Mouse (Mus musculus) thymus, adult 2 months (tissue): Measurements from ENCODE around the gene Art3.

Experiments used
- CTCF ChIP-seq: fragments of 200-500 bp; IDR thresholded peaks from 2 replicates; pipeline ENCODE4 v1.5.1; 2012; ENCODE audit warnings: mild to moderate bottlenecking, control low read depth, low read length, moderate library complexity, borderline replicate concordance; ENCODE audit not compliant: control insufficient read depth, poor library complexity, insufficient read depth; ENCODE audit errors: extremely low read depth
- POLR2A ChIP-seq: fragments of 200-500 bp; IDR thresholded peaks from 2 replicates; pipeline ENCODE4 v1.6.1; 2012; ENCODE audit warnings: mild to moderate bottlenecking, low read length, control low read depth, moderate library complexity; ENCODE audit not compliant: control insufficient read depth, poor library complexity, insufficient read depth; ENCODE audit errors: extremely low read depth

DNA sequence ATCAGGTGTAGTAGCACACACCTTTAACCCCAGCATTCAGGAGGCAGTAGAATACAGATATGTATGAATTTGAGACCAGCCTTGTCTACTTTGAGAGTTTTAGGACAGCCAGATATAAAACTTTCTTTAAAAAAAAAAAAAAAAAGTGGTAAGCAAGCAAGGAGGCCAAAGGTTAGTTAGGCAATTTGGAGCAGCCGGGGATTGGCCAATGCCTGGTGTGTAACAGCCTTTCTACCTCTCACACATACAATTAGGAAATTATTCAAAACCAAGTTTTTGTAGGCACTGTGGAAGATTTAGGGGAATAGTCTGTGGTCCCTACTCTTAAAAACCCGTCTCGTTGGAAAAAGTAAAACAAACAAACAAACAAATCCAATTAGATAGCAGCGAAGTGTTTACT, 9.0 kb upstream of the Art3 start:
- TF ChIP-seq CTCF = no peak
- TF ChIP-seq POLR2A = no peak
